Mouse (Mus musculus) erythroblast, embryonic 14.5 days (primary cell): ENCODE measurements at regions not wholly inside any gene's neighbourhood (a gene's known extent, or its start where the extent isn't known, plus 50 kb on each side); places are given as distances from the start of the nearest gene placed in this dataset.

Source experiments
- GATA1 ChIP-seq: IDR thresholded peaks from 2 replicates; pipeline ENCODE4 v1.6.1; 2012; ENCODE audit warnings: low read length, inconsistent platforms, mixed read lengths
- TAL1 ChIP-seq: IDR thresholded peaks from 3 replicates; pipeline ENCODE4 v1.6.1; 2012; ENCODE audit warnings: low read length, inconsistent platforms, mixed read lengths

DNA sequence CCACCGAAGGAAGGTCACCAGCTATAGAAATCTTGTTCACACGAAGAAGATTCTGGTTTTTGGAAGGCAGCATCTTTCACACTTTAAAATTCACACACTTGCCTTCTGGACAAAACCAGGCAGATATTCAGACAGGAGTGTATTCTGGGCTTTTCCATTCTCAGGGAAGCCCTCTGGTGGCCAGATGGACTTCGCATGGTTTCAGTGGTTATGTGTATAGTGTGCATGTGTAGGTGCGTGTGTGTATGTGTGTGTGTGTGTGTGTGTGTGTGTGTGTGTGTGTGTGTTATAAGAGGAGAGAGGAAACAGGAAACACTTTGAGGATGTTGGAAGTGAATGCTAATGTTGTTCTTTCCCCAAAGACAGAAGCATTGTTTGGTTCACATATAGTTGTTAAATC lies 317.9 kb downstream of the Btg1 start:
- TF ChIP-seq TAL1 = no peak
- no peak for TF ChIP-seq GATA1
